Mouse (Mus musculus): ENCODE data around the gene Prrt2.

DNA sequence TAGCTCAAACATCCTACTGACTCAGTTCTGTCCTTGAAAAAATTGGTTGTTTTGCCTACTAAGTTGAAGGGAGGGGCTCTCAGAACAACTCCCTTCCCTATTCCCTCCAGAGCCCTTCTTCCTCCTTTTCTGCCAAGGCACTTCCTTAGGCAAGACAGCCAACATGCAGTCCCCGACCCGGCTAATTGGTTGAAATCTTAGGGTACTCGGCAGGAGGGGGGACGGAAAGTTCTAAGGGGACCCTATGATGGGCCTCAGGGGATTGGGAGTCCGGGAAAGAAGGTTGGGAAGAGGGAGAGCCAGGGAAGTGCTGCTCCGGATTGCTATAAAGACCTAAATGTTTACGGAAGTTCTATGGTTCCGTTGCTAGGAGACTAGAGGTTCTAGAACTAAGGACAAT is 45.5 kb downstream of the Prrt2 start:
- TF ChIP-seq POLR2A (IDR thresholded peaks at IDR 0.05; ENCODE audit: control insufficient read depth in 1 of 2, insufficient read depth in 1 of 2, low read depth in 1 of 2, low read length in 2 of 2, poor library complexity in 1 of 2) (no peak; a peak in 1 of 4 replicates), TCF12 (IDR thresholded peaks at IDR 0.05; ENCODE audit: low read depth, low read length) (no peak), CTCF (IDR thresholded peaks at IDR 0.05 in 2 of 3, conservative IDR thresholded peaks at IDR 0.05 in 1 of 3; ENCODE audit: control insufficient read depth in 1 of 3, insufficient read depth in 1 of 3, low read depth in 2 of 3, low read length in 3 of 3, poor library complexity in 1 of 3, severe bottlenecking in 1 of 3) (no peak), RAD21 (IDR thresholded peaks at IDR 0.05; ENCODE audit: low read depth, low read length) (no peak), EP300 (IDR thresholded peaks at IDR 0.05; ENCODE audit: low read depth in 1 of 2, low read length in 2 of 2) (no peak)

Data from MEL (cell line).